Mouse (Mus musculus): ENCODE data around the gene Sptbn4.

GRCm38 (mm10) chr7:27307551-27307950 is 139.9 kb downstream of the Sptbn4 start:
- no peak; the same call in 1 of the 2 replicates for TF ChIP-seq CTCF (conservative IDR thresholded peaks at IDR 0.05; ENCODE audit: insufficient read depth, insufficient read length, low read depth, low read length)
- no peak for TF ChIP-seq POLR2A (IDR thresholded peaks at IDR 0.05; ENCODE audit: low read depth, low read length)
